Mouse (Mus musculus) lung, adult 2 months (tissue): ENCODE data around the gene Kdm6b. TPM values are rescaled to one million over a fixed set of nuclear protein-coding genes. Genes with fewer than 3 reads are reported as not detected.

Experiments
- DNase-seq: peaks from one replicate; pipeline ENCODE4 v3.0.0; 2022
- H3K4me1 ChIP-seq: fragments of 200-500 bp; 2 replicates; pipeline ENCODE4 v1.6.1; 2011; ENCODE audit warnings: low read length; ENCODE audit not compliant: control insufficient read depth, insufficient read depth
- H3K4me3 ChIP-seq: fragments of 200-500 bp; replicated peaks from 2 replicates; pipeline ENCODE3; 2011; ENCODE audit warnings: low read depth, mild to moderate bottlenecking, control low read depth, low read length; ENCODE audit errors: extremely low read depth
- CTCF ChIP-seq: fragments of 200-500 bp; IDR thresholded peaks from 2 replicates; pipeline ENCODE4 v1.5.1; 2011; ENCODE audit warnings: mild to moderate bottlenecking, low read length, control low read depth; ENCODE audit not compliant: insufficient read depth
- POLR2A ChIP-seq: fragments of 200-500 bp; IDR thresholded peaks from 2 replicates; pipeline ENCODE4 v1.6.1; 2011; ENCODE audit warnings: low read depth, mild to moderate bottlenecking, control low read depth, low read length, borderline replicate concordance; ENCODE audit errors: extremely low read depth
- WGBS: fragments of 180-500 bp; shearing (Covaris S2); methylation state at CpG from one replicate; pipeline ENCODE4 v1.1.7; 2018; 5-methylcytosine and 5-hydroxymethylcytosine counted together
- polyA plus RNA-seq: library from polyadenylated mRNA; depleted of rRNA; stranded (reverse); fragments of >200 nt; gene quantifications from 2 replicates; pipeline ENCODE4 v1.2.3, GENCODE M21; 2012

Kdm6b gene
- polyA plus RNA-seq, 1 experiment: 21.0 TPM

GRCm38 (mm10) chr11:69367616-69368355 lies 45.7 kb downstream of the Kdm6b start:
- no peak; the same call in 1 of the 2 replicates for TF ChIP-seq POLR2A
- TF ChIP-seq CTCF: no peak
- WGBS: 1% methylated on average over 22 of the region's 22 CpGs

GRCm38 (mm10) chr11:69366855-69367615 lies 46.4 kb downstream of the Kdm6b start:
- WGBS: under 1% methylated on average over 22 of the region's 22 CpGs
- H3K4me1 ChIP-seq: peaks cover 21% of the 10 kb centered on the region
- TF ChIP-seq CTCF: no peak
- TF ChIP-seq POLR2A: no peak
- peak; percentile 58 for DNase-seq
- H3K4me3 ChIP-seq: peak overlapping the region; percentile 48

More at GRCm38 (mm10) chr11:69367616-69368355, 45.7 kb downstream of the Kdm6b start:
- Histone ChIP-seq H3K4me3 (peak overlapping the region; percentile 68), H3K4me1 (peaks cover 21% of the 10 kb centered on the region)
- DNase-seq: peak; percentile 62

- under 1% methylated on average over 26 of the region's 26 CpGs for WGBS
Measured at GRCm38 (mm10) chr11:69366157-69366854, 47.2 kb downstream of the Kdm6b start.

GRCm38 (mm10) chr11:69365722-69366121 lies 47.8 kb downstream of the Kdm6b start:
- no peak for DNase-seq
- WGBS: 25% methylated on average over 6 of the region's 6 CpGs
- TF ChIP-seq POLR2A (no peak), CTCF (no peak)
- H3K4me1 ChIP-seq: peaks cover 21% of the 10 kb centered on the region
- H3K4me3 ChIP-seq: peak overlapping the region; percentile 15

More at GRCm38 (mm10) chr11:69366157-69366854, 47.2 kb downstream of the Kdm6b start:
- Histone ChIP-seq H3K4me1 (peaks cover 21% of the 10 kb centered on the region), H3K4me3 (peak overlapping the region; percentile 19)
- peak; percentile 97 for DNase-seq
- TF ChIP-seq CTCF: no peak
- TF ChIP-seq POLR2A: peak; percentile 63; the same call in 1 of the 2 replicates

DNA sequence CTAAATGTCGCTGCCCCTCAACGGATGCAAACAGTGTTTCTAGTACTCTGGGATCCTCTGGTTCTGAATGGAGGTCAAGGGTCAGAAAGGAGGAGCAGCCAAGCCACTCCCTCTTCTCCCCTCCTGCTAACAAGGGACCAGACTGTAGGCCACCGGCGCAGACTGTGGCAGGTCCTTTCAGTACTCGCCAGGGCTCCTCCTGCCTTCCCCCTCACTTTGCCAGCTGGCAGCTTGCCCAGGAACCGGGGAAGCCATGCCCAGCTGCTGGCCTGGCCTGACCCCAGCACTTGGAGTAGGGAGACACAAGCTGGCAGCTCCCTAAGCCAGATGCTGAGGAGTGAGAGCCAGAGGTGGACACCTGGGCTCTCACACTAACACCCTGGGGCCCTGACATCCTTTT lies 48.6 kb downstream of the Kdm6b start:
- H3K4me1 ChIP-seq: peaks cover 21% of the 10 kb centered on the region
- TF ChIP-seq POLR2A (peak; percentile 47; the same call in 1 of the 2 replicates), CTCF (no peak)
- H3K4me3 ChIP-seq: no peak overlapping the region
- DNase-seq: peak; percentile 98
- WGBS: 7% methylated on average over 6 of the region's 6 CpGs

- DNase-seq: no peak
- H3K4me1 ChIP-seq: peaks cover 21% of the 10 kb centered on the region
- no peak for TF ChIP-seq CTCF
- TF ChIP-seq POLR2A: no peak
- H3K4me3 ChIP-seq: no peak overlapping the region
- WGBS: 24% methylated on average over 8 of the region's 8 CpGs
Measured at GRCm38 (mm10) chr11:69364376-69364775, 49.1 kb downstream of the Kdm6b start.

DNA sequence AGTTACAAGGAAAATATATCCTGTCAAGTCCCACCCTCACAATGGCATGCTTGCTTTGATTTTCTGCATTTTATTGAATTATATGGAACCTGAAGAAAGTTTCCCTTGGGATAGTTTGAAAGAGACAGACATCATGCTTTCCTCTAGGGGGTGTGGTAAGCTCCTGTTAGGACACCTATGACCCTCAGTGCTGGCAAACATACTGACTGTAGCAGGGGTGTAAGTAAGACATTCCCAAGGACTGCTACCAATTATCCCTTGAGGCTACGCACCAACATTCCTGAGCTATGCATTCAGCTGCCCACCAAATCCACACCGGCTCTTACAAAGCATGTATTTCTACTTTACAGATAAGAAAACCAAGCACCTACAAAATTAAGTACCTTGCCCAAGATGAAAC lies 51.0 kb downstream of the Kdm6b start:
- no peak for TF ChIP-seq CTCF
- no peak for TF ChIP-seq POLR2A
- 90% methylated on average over 2 of the region's 2 CpGs for WGBS
- no peak overlapping the region for H3K4me3 ChIP-seq
- H3K4me1 ChIP-seq: peaks cover 19% of the 10 kb centered on the region
- DNase-seq: no peak

DNA sequence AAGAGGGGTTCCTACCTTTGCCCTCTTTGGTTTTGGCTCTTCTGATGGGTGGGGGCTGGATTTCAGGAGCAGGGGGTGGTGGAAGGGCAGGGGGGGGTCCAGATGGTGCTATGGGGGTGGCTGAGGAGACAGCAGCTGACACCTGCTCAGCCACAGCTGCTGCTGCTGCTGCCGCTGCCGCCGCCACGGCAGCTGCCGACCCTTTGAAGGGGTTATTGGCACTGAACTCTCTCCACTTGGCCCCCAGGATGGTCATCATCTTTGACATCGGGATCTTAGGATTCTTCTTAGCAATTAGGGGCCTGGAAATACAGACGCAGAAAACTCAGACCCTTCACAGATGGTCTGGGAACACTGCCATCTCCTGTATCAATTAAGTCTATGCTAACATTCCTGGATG lies 51.5 kb downstream of the Kdm6b start:
- H3K4me3 ChIP-seq: no peak overlapping the region
- peaks cover 19% of the 10 kb centered on the region for H3K4me1 ChIP-seq
- 75% methylated on average over 7 of the region's 7 CpGs for WGBS
- TF ChIP-seq POLR2A: no peak
- TF ChIP-seq CTCF: no peak
- DNase-seq: no peak

- DNase-seq: no peak
- Histone ChIP-seq H3K4me1 (no peaks in the 10 kb centered on the region), H3K4me3 (no peak overlapping the region)
- WGBS: 88% methylated on average over 12 of the region's 12 CpGs
- TF ChIP-seq CTCF (no peak), POLR2A (no peak)
Measured at GRCm38 (mm10) chr11:69357690-69358089, 55.8 kb downstream of the Kdm6b start.
